Mouse (Mus musculus) ovary, postnatal 14 days (tissue): Measurements from ENCODE around the gene Rps6ka1.
"Not testable (repeated sequence)": the region's sequence is repeated elsewhere in the genome, so short reads cannot be mapped to it uniquely, and the experiment has no call there.

Experiments used
- DNase-seq: peaks from one replicate; pipeline ENCODE4 v3.0.0; 2022; ENCODE audit warnings: low spot score

Gene Rps6ka1

DNA sequence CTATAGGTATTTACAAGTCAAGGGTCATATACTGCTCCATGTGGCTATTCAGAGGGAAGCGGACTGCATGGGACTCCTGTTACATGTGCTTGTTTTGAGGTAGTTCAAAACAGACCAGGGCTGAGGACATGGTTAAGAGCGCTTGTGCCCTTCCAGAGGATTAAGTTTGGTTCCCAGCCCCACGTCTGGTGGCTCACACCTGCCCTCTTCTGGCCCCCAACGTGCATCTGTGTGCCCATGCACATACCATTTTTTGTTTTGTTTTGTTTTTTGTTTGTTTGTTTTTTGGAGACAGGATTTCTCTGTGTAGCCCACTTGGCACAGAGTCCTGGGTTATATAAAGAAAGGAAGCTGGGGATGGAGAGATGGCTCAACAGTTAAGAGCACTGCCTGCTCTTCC, 30.1 kb downstream of the Rps6ka1 start:
- no peak for DNase-seq

DNA sequence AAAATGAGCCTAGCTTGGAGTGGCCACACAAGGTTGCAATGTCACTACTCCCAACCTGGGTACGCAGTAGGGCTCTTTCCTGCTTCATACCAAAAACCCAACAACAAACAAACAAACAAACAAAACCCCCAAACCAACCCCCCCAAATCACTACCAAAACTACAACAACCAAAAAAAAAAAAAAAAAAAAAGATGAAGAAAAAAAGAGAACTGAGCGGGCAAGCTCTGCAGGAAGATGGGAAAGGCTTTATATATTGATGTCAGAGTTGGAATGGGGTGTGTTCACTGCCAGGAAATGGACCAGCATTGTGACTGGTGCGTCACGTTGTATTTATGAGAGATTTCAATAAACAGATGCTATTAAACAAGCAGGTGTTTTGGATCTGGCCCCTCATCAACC, 33.0 kb downstream of the Rps6ka1 start:
- no peak for DNase-seq

DNA sequence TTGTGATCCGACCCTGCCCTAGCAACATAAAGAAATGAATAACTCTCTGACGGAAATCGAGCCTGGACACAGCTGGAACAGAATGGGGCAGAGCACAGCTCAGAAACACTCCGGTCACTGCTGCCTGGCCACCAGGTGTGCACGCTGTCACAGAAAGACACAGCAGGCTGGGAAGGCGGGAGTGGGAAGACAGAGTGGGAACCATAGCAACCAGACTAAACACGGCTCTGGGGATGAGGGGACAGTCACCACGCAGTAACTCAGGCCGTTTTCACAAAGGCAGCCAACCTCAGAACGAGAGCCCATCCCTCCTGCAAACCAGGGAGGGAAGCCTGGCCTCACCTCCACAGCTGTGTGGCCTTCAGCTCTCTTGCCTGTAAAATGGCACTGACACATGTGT, 34.0 kb downstream of the Rps6ka1 start:
- no peak for DNase-seq

DNA sequence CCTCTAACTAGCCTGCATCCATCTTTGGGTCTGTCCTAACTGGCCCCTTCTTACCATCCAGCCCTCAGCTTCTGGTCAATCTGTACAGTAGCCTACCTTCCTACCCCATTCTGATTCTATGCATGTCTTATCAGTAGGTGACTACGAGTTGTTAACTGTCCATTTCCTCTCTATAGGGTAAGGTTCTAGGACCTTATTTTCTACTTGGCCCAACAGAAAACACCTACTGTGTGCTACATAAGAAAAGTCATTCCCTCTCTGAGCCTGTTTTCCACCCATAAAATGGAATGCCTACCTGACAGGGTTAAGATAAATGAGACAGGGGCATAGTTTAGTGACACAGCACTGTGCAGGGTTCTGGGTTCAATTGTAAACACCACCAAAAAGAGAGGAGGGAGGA, 41.0 kb downstream of the Rps6ka1 start:
- no peak for DNase-seq

DNA sequence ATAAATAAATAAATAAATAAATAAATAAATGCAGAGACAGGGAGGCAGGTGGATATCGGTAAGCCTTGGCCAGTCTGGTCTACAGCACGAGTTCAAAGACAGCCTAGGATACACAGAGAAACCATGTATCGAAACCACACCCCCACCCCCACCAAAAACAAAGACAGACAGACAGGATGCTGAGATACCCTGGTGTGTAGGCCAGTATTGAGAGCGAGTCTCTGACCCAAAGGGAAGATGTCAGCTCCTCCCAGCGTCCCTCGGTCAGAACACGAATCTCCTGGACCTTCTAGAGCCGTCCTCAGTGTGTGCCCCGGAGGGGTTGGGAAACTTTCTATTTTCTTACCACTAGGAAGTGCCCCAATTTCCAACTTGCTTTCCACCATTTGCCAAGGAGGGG, 42.5 kb downstream of the Rps6ka1 start:
- no peak for DNase-seq

DNA sequence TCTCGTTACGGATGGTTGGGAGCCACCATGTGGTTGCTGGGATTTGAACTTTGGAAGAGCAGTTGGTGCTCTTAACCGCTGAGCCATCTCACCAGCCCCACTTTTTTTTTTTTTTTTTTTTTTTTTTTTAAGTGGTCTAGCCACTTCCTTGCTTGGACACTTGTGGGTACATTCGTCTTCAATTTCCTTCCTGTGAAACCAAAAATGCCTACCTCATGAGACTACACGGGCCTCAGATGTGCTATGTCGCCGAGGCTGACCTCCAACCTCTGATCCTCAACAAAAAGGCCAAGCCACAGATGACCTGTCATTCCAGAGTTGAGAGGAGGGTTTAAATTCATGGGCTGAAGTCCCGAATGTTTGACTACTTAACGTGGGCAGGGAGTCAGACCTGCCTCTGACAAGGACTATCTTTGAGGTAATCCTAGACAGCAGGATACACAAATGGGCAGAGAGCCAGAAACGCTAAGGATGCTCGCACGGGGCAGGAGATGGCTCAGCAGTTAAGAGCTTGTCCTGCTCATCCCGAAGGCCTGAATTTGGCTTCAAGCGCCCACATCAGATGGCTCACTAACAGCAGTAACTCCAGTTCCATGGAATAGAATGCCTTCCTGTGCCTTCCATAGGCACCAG, 43.3 kb downstream of the Rps6ka1 start:
- DNase-seq: no peak

DNA sequence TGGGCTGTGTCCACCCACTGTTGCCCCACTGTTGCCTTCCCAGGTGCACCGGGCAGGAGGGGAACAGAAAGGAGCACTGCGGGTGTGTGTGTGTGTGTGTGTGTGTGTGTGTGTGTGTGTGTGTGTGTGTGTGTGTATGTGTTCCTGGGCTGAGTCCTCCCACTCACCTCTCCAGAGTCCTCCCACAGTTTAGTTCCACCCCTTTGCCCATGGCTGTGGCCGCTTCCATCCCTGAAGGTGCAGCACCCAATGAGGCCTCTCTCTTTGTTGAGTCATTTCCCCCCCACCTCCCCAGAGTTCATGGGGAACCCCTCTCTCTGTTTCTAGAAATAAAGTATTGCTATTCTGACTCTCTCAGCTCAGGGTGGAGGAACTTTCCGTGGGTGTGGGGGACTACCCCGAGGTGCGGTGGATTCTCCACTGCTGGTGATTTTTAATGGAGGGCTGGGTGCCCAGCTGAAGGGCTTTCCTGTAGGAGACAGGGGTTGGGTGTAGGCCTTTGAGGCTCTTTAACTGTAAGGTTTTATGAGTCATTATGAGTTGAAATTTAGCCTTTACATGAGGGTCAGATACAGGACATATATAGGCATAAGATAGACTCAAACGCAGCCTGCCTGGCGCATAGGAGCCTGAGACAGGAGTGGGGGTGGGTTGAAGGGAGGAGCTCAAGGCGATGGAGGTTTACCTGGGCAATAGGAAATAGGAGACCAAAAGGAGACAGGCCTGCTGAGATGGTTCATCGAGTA, 44.4 kb downstream of the Rps6ka1 start:
- DNase-seq: no peak

DNA sequence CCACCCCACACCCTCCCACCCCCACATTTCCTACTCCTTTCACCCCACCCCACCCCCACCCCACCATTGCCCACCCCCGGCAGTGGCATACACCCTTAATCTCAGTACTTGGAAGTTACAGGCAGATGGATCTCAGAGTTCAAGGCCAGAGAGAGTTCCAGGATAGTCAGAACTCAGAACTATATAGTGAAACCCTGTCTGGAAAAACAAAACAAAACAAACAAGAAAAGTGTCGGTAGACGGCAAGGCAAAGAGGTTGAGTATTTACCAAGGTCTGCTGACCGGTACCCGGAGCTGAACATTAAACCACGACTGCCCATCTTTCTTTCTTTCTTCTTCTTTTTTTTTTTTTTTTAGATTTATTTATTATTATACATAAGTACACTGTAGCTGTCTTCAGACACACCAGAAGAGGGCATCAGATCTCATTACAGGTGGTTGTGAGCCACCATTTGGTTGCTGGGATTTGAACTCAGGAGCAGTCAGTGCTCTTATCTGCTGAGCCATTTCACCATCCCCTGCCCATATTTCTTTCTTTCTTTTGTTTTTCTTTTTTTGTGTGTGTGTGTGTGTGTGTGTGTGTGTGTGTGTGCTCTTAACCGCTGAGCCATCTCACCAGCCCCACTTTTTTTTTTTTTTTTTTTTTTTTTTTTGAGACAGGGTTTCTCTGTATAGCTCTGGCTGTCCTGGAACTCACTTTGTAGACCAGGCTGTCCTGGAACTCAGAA, 45.7 kb downstream of the Rps6ka1 start:
- DNase-seq: not testable (repeated sequence)

DNA sequence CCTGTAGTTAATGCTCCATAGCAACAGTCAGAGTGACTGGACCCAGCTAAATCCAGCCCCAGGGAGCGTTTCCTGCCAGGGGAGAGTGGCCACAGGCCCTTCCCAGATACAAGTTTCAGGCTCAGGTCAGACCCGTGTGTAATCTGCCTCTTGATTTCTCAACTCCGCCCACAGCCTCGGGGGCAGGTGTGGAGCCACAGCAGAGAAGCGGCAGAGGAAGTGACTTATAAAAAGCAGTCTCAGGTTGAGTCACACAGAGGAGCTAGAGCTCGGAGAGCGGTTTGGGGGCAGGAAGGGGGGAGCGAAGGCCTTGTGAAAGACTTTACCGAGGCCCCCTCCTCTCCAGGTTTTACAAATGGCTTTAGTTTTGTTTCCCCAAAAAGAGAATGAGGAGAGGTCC, 46.6 kb downstream of the Rps6ka1 start:
- no peak for DNase-seq

DNA sequence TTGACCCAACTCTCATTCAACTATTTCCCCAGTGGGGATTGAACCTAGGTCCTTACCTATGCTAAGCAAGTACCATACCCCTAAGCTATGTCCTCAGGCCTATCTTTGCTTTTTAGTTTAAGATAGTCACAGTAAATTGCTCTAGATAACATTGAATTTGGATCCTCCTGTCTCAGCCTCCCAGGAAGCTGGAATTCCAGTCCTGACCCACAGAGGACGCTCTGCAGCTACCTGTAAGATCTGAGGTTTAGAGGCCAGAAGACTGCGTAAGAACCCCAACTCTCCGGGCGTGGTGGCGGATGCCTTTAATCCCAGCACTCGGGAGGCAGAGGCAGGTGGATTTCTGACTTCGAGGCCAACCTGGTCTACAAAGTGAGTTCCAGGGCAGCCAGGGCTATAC, 47.1 kb downstream of the Rps6ka1 start:
- DNase-seq: no peak

DNA sequence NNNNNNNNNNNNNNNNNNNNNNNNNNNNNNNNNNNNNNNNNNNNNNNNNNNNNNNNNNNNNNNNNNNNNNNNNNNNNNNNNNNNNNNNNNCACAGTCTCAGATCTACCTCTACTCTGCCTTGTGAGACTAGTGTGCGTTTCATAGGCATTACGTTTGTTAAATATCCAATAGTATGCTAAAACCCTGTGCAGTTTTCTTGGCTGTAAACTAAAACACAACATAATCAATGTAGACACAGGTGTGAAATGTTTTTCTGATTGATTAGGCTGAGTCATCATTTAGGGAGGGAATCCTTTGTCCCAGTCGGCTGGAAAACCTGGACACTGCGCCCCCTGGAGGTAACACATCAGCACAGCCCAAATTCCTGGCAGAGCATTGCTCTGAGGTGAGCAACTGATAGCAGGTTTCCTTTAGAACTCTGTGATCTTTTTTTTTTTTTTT, 48.2 kb downstream of the Rps6ka1 start:
- no peak for DNase-seq

DNA sequence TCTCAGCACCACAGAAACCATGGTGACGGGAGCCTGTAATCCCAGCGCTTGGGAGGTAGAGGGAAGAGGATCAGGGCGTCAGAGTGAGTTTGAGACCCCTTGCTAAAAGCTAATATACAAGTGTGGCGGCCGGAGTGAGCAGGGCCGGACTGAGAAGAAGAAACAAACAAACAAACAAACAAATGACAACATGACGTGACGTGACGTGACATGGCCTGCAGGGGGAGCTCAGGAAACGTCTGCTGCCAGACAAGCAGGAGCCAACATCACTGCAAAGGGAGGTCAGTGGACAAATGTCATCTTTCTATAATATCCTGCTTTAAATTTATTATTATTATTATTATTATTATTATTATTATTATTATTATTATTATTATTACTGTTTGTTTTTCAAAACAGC, 51.0 kb downstream of the Rps6ka1 start:
- DNase-seq: no peak

DNA sequence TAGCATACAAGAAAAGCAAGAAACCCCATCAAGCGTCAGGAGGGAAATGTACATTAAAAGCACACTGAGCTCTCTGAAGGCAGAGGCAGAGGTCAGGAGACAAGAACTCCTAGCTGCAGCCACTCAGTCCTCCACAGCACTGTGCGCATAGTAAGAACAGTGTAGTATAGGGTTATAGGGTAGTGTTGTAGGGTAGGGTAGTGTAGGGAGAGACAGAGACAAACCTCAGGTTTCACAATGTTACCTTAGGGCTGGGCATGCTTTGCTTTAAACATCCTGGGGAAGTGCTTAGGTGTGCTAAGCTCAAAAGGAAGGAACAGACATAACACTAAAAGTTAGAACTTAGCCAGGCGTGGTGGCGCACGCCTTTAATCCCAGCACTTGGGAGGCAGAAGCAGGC, 52.4 kb downstream of the Rps6ka1 start:
- DNase-seq: no peak

DNA sequence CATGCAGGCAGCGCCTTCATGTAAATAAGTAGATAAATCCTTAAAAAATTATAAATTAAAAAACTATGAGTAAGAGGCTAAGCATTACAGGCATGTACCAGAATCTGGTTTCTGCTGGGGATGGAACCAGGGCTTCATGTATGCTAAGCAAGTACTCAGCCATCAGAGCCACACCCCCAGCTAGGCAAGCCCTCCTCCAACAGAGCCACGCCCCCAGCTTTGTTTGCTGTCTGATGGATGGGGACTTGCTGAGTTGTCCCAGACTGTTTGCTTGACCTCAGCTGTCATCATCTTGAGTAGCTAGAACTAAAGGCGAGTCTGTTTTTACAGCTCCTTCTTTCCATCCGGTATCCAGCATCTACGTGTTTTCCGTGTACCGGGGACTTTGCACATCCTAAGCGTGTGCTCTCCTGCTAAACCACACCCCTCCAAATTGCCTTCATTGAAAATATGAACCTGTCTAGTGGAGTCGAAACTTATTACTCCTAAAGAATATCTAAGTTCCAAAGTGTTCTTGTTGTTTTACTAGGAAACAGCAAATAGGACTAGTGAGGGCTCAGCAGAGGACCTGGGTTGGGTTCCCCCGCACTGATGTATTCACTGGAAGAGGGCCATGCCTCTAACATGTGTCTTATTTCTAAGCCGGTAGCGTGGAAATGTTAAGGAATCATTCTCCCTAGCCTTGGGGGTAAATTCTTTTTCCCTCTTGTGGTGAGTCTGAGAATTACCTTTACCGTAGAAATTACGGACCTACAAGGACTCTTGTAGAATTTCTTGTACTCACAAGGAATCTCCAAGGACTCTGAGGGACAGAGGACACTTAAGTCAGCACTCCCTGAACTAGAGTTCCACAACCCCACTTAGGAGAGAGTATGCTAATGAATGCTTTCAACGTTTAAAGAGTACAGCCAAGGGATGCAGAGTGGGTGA, 54.4 kb downstream of the Rps6ka1 start:
- no peak for DNase-seq

DNA sequence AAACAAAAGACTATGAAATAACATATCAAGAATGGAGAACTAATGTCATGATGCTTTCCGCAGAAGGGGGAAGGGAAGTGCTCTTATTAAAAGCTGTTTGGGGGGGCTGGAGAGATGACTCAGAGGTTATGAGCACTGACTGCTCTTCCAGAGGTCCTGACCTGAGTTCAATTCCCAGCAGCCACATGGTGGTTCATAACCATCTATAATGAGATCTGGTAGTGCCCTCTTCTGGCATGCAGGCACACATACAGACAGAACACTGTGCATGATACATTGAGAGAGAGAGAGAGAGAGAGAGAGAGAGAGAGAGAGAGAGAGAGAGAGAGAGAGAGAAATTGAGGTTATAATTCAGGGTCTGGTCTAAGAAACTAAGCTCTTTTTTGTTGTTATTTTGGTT, 57.1 kb downstream of the Rps6ka1 start:
- DNase-seq: no peak

DNA sequence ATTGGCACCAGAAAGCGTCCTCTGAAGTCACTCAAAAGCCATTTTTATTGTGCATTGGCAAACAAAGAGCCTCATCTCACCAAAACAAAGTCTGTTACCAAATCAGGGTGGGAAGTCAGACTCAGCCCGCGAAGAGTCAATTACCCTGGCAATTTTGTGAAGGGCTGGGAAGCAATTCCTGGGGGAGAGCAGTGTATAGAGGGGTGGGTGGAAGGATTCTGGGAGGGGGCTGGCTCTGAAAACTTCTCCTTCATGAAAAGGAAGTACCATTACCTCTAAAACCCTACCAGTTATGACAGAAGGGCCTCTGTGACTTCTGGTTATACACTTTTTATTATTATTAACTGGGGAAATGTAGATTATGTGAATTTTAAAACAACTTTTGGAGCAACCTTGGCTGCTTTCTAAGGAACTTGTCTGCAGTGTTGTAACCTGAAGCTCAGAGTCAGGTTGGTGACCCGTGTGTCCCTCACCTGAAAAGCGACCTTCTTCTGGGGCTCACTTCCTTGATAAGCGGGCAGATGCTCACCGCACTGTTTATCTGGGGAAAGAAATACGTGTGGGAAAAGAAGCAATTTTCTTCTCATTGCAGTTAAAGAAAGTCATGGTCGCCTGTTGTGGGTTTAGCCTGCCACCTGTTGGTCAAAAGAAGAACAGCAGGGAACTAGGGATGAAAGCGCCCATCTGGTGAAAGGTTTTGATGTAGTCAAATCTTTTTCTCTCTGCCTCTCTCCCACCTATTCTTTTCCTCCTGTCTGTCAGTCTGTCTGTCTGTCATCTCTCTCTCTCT, 58.1 kb downstream of the Rps6ka1 start:
- DNase-seq: peak; percentile 71

DNA sequence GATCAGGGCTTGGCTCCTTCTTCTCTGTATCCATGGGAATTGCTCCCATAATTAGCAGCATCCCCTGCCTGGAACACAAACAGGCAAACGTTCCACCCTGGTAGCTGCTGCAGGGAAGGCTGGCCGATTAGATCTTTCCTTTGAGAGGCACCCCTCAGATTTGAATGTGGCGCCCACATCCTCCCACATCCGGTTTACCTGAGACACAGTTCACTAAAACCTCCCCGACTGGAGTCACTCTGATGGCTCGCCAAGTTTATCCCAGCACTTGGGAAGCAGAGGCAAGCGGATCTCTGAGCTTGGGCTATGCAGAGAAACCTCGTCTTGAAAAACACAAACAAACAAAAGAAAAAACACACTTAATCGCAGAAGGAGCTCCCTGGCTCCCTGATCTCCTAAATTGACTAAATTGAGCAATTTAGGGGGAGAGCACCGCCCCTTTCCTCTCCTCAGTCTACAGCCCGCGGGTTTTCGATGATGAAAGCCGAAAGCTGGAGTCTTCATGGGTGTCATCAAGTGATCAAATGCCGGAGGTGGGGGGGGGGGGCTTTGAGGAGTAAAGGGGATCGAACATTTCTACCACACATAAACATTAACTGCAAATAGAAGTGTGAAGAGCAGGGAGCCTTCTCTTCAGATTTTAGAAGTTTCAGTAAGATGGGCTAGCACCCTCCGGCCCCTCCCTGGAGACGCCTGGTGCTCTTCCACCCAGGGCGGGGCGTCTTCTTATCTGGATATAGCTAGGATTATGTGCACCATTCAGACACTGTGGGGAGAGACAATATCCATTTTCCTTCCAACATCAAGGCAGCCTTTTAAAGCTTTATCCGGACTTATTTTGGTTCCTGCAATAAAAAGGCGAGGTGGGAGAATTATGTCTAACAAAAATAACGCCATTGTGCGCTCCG, 59.5 kb downstream of the Rps6ka1 start:
- no peak for DNase-seq

DNA sequence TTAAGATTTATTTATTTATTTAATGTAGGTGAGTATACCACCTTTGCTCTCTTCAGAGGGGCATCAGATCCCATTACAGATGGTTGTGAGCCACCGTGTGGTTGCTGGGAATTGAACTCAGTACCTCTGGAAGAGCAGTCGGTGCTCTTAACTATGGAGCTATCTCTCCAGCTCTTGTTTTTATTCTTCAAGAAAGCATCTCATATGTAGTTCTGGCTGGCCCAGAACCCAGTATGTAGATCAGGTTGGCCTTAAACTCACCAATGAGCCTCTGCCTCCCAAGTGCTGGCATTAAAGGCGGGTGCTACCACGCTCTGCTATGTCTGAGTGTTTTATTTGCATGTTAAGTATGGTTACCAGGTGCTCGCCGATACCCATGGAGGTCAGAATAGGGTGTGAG, 60.2 kb downstream of the Rps6ka1 start:
- no peak for DNase-seq

DNA sequence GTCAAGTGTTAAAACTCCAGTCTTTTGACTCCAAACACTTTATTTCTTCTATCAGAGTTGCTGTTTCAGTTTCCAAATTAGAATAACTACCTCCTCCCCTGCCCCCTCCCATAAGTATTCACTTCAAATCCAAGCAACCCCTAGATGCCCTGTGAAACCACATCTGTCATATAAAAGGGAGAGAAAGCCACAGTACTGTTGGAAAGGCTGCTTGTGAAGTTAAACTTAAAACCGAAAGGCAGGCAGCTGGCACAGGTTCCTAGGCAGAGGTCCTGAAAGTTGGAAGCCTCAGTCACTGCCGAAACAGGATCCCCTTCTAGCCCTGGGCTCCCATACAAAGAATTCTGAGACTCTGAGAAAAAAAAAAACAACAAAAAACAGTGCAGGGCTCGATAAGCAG, 61.9 kb downstream of the Rps6ka1 start:
- no peak for DNase-seq
